Mouse (Mus musculus): ENCODE data around the gene Fcgrt.
"Not testable (repeated sequence)": the region's sequence is repeated elsewhere in the genome, so short reads cannot be mapped to it uniquely, and the experiment has no call there.

The Fcgrt gene

DNA sequence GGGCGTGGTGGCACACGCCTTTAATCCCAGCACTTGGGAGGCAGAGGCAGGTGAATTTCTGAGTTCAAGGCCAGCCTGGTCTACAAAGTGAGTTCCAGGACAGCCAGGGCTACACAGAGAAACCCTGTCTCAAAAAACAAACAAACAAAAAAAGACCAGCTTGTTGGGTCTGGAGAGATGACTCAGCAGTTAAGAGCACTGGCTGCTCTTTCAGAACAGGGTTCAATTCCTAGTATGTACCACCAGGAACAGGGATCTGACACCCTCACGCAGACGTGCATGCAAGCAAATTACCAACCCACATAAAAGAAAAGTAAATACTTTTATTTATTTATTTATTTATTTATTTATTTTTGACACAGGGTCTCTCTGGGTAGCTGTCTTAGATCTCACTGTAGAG is 6.4 kb upstream of the Fcgrt start:
- DNase-seq (ENCODE audit: low read depth, low spot score): not testable (repeated sequence)

- peak; percentile 33 for DNase-seq (ENCODE audit: low read depth, low spot score)
These were observed 3.5 kb upstream of the Fcgrt start for GRCm38 (mm10) chr7:45107052-45107645.

- no peak for DNase-seq (ENCODE audit: low read depth, low spot score)
These were observed 2.8 kb upstream of the Fcgrt start for GRCm38 (mm10) chr7:45106441-45106840.

GRCm38 (mm10) chr7:45105491-45105890 is 1.8 kb upstream of the Fcgrt start:
- no peak for DNase-seq (ENCODE audit: low read depth, low spot score)

GRCm38 (mm10) chr7:45104941-45105340 is 1.3 kb upstream of the Fcgrt start:
- no peak for DNase-seq (ENCODE audit: low read depth, low spot score)

DNA sequence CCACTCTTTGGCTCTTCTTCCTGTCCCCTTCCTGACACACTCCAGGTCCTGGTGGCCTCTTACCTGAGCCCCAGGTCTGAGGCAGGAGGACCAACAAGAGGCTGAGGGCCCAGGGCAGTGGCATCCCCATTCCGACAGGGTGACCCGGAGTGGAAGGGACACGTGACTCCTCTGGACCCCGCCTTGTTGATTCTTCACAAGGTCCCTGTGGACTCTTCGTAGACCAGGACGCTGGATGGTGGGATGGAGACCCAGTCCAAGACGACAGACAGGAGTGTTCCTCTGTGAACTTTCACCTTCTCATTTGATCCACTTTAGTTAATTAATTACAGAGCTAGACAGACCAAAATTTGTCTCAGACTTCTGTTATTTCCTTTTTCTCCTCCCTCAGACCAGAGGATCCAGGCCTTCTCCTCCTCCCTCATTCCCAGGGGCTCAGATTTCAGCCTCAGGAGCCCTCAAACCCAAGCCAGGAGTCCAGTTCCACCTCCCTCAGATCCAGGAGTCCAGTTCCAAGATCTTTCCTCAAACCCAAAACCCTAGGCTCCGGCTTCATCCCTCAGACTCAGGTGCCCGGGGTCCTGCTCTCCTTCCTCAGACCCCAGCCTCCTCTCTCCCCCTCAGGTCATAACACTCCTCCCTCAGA is 588 bp downstream of the Fcgrt start:
- DNase-seq (ENCODE audit: low read depth, low spot score): no peak

- no peak for DNase-seq (ENCODE audit: low read depth, low spot score)
These were observed 1.2 kb downstream of the Fcgrt start for GRCm38 (mm10) chr7:45102441-45102840.

DNA sequence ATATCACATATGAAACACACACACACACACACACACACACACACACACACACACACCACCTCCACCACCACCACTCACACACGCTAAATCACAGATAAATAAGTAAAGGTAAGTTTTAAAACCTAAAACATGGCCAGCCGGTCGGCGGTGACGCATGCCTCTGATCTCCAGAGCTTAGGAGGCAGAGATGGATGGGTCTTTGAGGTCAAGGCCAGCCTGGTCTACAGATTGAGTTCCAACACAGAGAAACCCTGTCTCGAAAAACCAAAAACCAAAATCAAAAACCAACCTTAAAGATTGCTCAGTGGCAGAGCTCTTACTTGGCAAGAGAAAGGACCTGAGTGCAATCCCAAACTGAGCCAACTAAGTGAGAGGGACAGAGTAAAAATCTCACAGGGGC is 3.6 kb downstream of the Fcgrt start:
- no peak for DNase-seq (ENCODE audit: low read depth, low spot score)

GRCm38 (mm10) chr7:45098541-45099240 is 5.0 kb downstream of the Fcgrt start:
- no peak for DNase-seq (ENCODE audit: low read depth, low spot score)

GRCm38 (mm10) chr7:45097479-45097878 is 6.2 kb downstream of the Fcgrt start:
- no peak for DNase-seq (ENCODE audit: low read depth, low spot score)

- DNase-seq (ENCODE audit: low read depth, low spot score): not testable (repeated sequence)
These were observed 7.7 kb downstream of the Fcgrt start for GRCm38 (mm10) chr7:45095965-45096364.

- DNase-seq (ENCODE audit: low read depth, low spot score): no peak
These were observed 8.3 kb downstream of the Fcgrt start for GRCm38 (mm10) chr7:45095367-45095766.

DNA sequence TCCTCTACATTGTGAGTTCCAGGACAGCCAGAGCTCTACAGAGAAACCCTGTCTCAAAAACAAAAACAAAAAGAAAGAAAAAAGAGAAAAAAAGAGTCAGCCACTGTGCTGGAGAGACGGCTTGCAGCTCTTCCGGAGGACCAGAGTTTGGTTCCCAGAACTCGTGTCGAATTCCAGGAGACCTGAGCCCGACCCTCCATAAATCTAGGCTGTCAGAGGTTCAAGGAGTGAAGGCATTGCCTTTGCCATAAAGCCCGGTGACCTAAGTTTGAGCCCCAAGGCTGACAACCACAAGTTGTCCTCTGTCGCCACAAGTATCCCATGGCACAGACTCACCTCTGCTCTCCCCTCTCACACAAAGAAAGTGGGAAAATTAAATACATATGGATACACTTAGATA is 9.5 kb downstream of the Fcgrt start:
- DNase-seq (ENCODE audit: low read depth, low spot score): no peak

- DNase-seq (ENCODE audit: low read depth, low spot score): peak; percentile 29
These were observed 10.1 kb downstream of the Fcgrt start for GRCm38 (mm10) chr7:45093516-45093905.

- no peak for DNase-seq (ENCODE audit: low read depth, low spot score)
These were observed 10.7 kb downstream of the Fcgrt start for GRCm38 (mm10) chr7:45092828-45093515.

GRCm38 (mm10) chr7:45092048-45092447 is 11.6 kb downstream of the Fcgrt start, which contains the start of gene Rcn3:
Gene Rcn3, minus strand, starts transcription at chr7:45092221.
- DNase-seq (ENCODE audit: low read depth, low spot score): no peak

GRCm38 (mm10) chr7:45091001-45091990 is 12.4 kb downstream of the Fcgrt start:
- DNase-seq (ENCODE audit: low read depth, low spot score): no peak

DNA sequence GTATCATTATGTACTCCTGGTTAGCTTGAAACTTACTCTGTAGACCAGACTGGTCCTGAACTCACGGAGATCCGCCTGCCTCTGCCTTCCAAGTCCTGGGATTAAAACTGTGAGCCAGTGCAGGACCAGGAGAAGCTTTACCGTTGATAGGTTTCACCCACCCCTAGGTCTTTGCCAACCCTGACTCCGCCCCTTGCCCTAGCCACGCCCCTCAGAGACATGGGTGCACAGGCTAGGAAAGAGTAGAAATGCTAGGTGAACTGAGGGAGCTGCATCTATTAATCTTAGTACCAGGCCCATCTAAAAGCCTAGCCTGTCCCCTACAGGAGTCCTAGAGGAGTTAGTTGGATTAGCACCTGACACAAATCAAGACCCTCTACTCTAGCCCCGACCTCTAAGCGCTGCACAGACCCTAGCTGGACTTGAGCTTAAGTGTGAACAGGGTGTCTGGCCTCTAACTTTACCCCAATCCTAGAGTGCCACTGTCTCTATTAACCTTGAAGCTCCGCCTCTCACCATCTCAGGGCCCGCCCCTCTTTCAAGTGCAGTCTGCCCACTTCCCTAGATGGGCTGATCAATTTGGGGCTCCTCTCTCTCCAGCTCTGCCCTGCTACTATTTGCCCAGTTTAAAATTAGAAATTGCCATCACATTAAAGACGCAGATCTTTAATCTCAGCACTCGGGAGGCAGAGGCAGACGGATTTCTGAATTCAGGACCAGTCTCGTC is 13.2 kb downstream of the Fcgrt start:
- peak; percentile 27 for DNase-seq (ENCODE audit: low read depth, low spot score)

DNA sequence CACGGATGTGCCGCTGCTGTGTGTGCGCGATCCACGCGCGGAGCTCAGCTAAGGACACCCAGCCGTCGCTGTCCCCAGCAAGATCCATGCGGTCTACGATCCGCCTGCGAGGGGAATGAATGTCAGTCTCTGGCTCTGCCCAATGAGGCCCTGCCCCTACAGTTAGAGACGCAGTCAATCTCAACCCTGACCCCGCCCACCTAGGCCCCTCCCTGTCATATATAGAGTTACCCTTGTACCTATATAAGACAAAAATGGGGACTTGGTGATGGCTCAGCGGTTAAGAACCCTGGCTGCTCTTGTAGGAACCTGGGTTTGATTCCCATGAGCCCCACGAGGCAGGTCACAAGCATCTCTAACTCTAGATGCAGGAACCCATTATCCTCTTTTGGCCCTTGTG is 15.1 kb downstream of the Fcgrt start:
- no peak for DNase-seq (ENCODE audit: low read depth, low spot score)

DNA sequence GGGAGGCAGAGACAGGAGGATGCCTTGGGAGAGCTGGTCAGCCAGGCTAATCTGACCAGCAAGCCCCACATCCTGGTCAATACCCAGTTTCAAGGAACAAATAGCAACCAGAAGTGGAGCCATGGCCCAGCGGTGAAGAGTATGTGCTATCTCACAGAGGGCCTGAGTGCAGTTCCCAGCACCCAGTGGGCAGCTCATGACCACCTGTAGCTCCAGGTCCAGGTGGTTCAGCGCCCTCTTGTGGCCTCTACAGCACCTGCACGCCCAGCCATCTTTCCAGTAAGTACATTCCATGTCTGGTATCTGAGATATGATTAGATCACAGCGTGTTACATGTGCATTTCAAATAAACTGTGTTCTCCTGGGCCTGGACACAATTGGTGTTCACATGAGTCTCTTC is 17.6 kb downstream of the Fcgrt start:
- no peak for DNase-seq (ENCODE audit: low read depth, low spot score)

Data from CD4-positive helper T cell, adult 2 months (primary cell).